In the genomic region with DNA sequence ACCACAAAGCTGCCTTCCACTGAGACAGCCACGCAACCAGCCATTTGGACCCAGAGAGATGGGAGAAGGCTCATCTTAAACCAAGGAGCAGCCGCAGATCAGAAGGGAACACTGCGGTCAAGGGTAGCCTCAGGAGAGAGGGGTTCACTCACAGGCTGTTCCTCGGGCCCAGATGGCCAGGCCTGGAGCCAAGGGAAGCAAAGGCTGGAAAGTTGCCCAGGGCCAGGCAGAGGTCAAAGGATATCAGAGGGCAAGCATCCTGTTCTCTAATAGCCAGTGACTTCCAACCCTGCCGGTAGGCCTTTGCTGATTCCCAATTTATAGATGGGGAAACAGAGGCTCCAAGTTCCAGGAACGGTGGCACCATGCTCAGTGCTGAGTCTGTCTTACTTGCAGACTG, we compare ENCODE assay signal across 8 mouse cellular contexts. TPM values are rescaled to one million over a fixed set of nuclear protein-coding genes. Genes with fewer than 3 reads are reported as not detected.
DNase-seq lines count a peak whose midpoint lies in the region; ATAC-seq and TF ChIP-seq lines count a peak whose summit lies in the region.

No protein-coding gene starts in this region.

- DNase-seq in adrenal gland, adult (ENCODE audit: inconsistent age in 2 of 2, low spot score in 1 of 2), result peak; percentile 77 to 91
- no peak for DNase-seq in adrenal gland, postnatal 4 days (ENCODE audit: low spot score in 2 of 2)
- DNase-seq in gastrocnemius, adult 18-20 months (ENCODE audit: low spot score), result peak; percentile 88
- DNase-seq in lung, postnatal 10 days, result peak; percentile 85
- DNase-seq in urinary bladder, adult 18-20 months (ENCODE audit: low spot score in 2 of 2), result no peak
- DNase-seq in forebrain, postnatal 0 days, result no peak
- DNase-seq in embryo, embryonic 9.5 days (ENCODE audit: extremely low spot score), result no peak

- peak overlapping the region; percentile 15 for H3K4me2 ChIP-seq in intestine, embryonic 16.5 days (ENCODE audit: low read depth, low read length)
- no peak overlapping the region for H3K4me2 ChIP-seq in forebrain, postnatal 0 days (ENCODE audit: low read depth)

- peaks cover 70% of the 10 kb centered on the region for H3K4me1 ChIP-seq in intestine, embryonic 16.5 days (ENCODE audit: control insufficient read depth, insufficient read depth, low read length)
- peaks cover 5% of the 10 kb centered on the region; the same call in 1 of the 2 replicates for H3K4me1 ChIP-seq in forebrain, postnatal 0 days (ENCODE audit: insufficient read depth)

- H3K27ac ChIP-seq in intestine, embryonic 16.5 days (ENCODE audit: low read length), result peak overlapping the region; percentile 78
- H3K27ac ChIP-seq in forebrain, postnatal 0 days (ENCODE audit: low read depth, low read length), result no peak overlapping the region

- TF ChIP-seq CTCF in forebrain, postnatal 0 days (IDR thresholded peaks at IDR 0.05; ENCODE audit: low read depth), result no peak

- 71% methylated on average over 6 of the region's 6 CpGs for WGBS in intestine, embryonic 16.5 days
- whole genome bisulfite sequencing in forebrain, postnatal 0 days, result 79% methylated on average over 6 of the region's 6 CpGs

- peak overlapping the region; percentile 31; the same call in 1 of the 2 replicates for H3K9ac ChIP-seq in intestine, embryonic 16.5 days (ENCODE audit: low read depth, low read length)
- H3K9ac ChIP-seq in forebrain, postnatal 0 days, result no peak overlapping the region

- no peaks in the 10 kb centered on the region for H3K27me3 ChIP-seq in intestine, embryonic 16.5 days (replicated peaks; ENCODE audit: control insufficient read depth, insufficient read depth, low read length)
- H3K27me3 ChIP-seq in forebrain, postnatal 0 days (ENCODE audit: insufficient read depth, low read length), result no peaks in the 10 kb centered on the region

- no peaks in the 10 kb centered on the region for H3K9me3 ChIP-seq in intestine, embryonic 16.5 days (ENCODE audit: control insufficient read depth, low read length)
- H3K9me3 ChIP-seq in forebrain, postnatal 0 days (ENCODE audit: low read length), result no peaks in the 10 kb centered on the region

- H3K4me3 ChIP-seq in intestine, embryonic 16.5 days (ENCODE audit: low read length), result no peak overlapping the region
- H3K4me3 ChIP-seq in forebrain, postnatal 0 days (ENCODE audit: low read depth, low read length), result no peak overlapping the region

- no peak for ATAC-seq in intestine, embryonic 16.5 days
- no peak for ATAC-seq in forebrain, postnatal 0 days

- peaks cover 10% of the 10 kb centered on the region for H3K36me3 ChIP-seq in intestine, embryonic 16.5 days (ENCODE audit: control insufficient read depth, insufficient read depth, low read length)
- H3K36me3 ChIP-seq in forebrain, postnatal 0 days (ENCODE audit: insufficient read depth), result peaks cover 22% of the 10 kb centered on the region

RNA-seq across cellular contexts. Expression of a gene that starts 9.0 kb away (rescaled TPM):
- total RNA-seq in adrenal gland, postnatal 4 days (2021), result 100 to 1,000 TPM in 1 of 2 experiments, 10 to 100 TPM in 1; 99.0 to 109 TPM
- 10 to 100 TPM; 73.4 to 81.3 TPM for total RNA-seq in gastrocnemius, adult 18-20 months (2021)
- polyA plus RNA-seq in intestine, embryonic 16.5 days (2015; fragmentation: Nextera tagmentation; extraction: Ambion mirVana), result 165 and 179 TPM in 2 replicates
- 76.6 and 106 TPM in 2 replicates for total RNA-seq in forebrain, postnatal 0 days (2014; rRNA removed)
- polyA plus RNA-seq in forebrain, postnatal 0 days (2015; fragmentation: Nextera tagmentation; extraction: Ambion mirVana), result 59.4 and 67.0 TPM in 2 replicates

RNA-seq across cellular contexts. Expression of a gene that starts 26.0 kb away (rescaled TPM):
- 10 to 100 TPM; 40.1 to 43.5 TPM for total RNA-seq in adrenal gland, postnatal 4 days (2021)
- total RNA-seq in gastrocnemius, adult 18-20 months (2021), result 1 to 10 TPM; 1.6 to 3.2 TPM
- 36.9 and 38.5 TPM in 2 replicates for polyA plus RNA-seq in intestine, embryonic 16.5 days (2015; fragmentation: Nextera tagmentation; extraction: Ambion mirVana)
- total RNA-seq in forebrain, postnatal 0 days (2014; rRNA removed), result 16.8 and 27.1 TPM in 2 replicates
- polyA plus RNA-seq in forebrain, postnatal 0 days (2015; fragmentation: Nextera tagmentation; extraction: Ambion mirVana), result 17.9 and 19.8 TPM in 2 replicates

RNA-seq across cellular contexts. Expression of a gene that starts 26.9 kb away (rescaled TPM):
- 10 to 100 TPM; 65.3 to 68.6 TPM for total RNA-seq in adrenal gland, postnatal 4 days (2021)
- total RNA-seq in gastrocnemius, adult 18-20 months (2021), result 1 to 10 TPM; 1.9 to 2.6 TPM
- 72.7 and 78.1 TPM in 2 replicates for polyA plus RNA-seq in intestine, embryonic 16.5 days (2015; fragmentation: Nextera tagmentation; extraction: Ambion mirVana)
- total RNA-seq in forebrain, postnatal 0 days (2014; rRNA removed), result 18.1 and 34.6 TPM in 2 replicates
- polyA plus RNA-seq in forebrain, postnatal 0 days (2015; fragmentation: Nextera tagmentation; extraction: Ambion mirVana), result 23.3 and 23.4 TPM in 2 replicates

RNA-seq across cellular contexts. Expression of a gene that starts 32.7 kb away (rescaled TPM):
- total RNA-seq in adrenal gland, postnatal 4 days (2021), result 100 to 1,000 TPM; 106 to 110 TPM
- total RNA-seq in gastrocnemius, adult 18-20 months (2021), result under 1 TPM; 0.26 to 0.53 TPM
- 12.6 and 13.5 TPM in 2 replicates for polyA plus RNA-seq in intestine, embryonic 16.5 days (2015; fragmentation: Nextera tagmentation; extraction: Ambion mirVana)
- 274 and 518 TPM in 2 replicates for total RNA-seq in forebrain, postnatal 0 days (2014; rRNA removed)
- polyA plus RNA-seq in forebrain, postnatal 0 days (2015; fragmentation: Nextera tagmentation; extraction: Ambion mirVana), result 131 and 237 TPM in 2 replicates

RNA-seq across cellular contexts. Expression of a gene that starts 53.0 kb away (rescaled TPM):
- total RNA-seq in adrenal gland, postnatal 4 days (2021), result 10 to 100 TPM; 82.4 to 84.5 TPM
- 1 to 10 TPM; 7.7 to 8.3 TPM for total RNA-seq in gastrocnemius, adult 18-20 months (2021)
- 82.5 and 85.8 TPM in 2 replicates for polyA plus RNA-seq in intestine, embryonic 16.5 days (2015; fragmentation: Nextera tagmentation; extraction: Ambion mirVana)
- total RNA-seq in forebrain, postnatal 0 days (2014; rRNA removed), result 63.0 and 80.5 TPM in 2 replicates
- 113 and 118 TPM in 2 replicates for polyA plus RNA-seq in forebrain, postnatal 0 days (2015; fragmentation: Nextera tagmentation; extraction: Ambion mirVana)

Comparison
In these comparisons a context has a peak if more than half of its experiments do, and no peak if none do; other contexts are left out.
1. DNase-seq: peak in adrenal gland, adult (2 of 2), gastrocnemius, adult 18-20 months (single experiment) and lung, postnatal 10 days (single experiment); none in adrenal gland, postnatal 4 days (0 of 2), urinary bladder, adult 18-20 months (0 of 2), forebrain, postnatal 0 days (single experiment) and embryo, embryonic 9.5 days (single experiment).